Mouse (Mus musculus) neural tube, embryonic 14.5 days (tissue): Measurements from ENCODE around the gene D16Ertd472e. TPM values are rescaled to one million over a fixed set of nuclear protein-coding genes. Genes with fewer than 3 reads are reported as not detected.

ENCODE experiments used
- ATAC-seq: fragments of 200-750 bp; cut with Nextera tagmentation; 2 replicates; pipeline ENCODE4 v1.8.0; 2017; ENCODE audit warnings: low read depth, mild to moderate bottlenecking, moderate TSS enrichment, moderate library complexity
- H3K27ac ChIP-seq: fragments of 300-500 bp; sonication (generic); 2 replicates; pipeline ENCODE4 v1.5.1; 2014; ENCODE audit warnings: low read depth, mild to moderate bottlenecking, control low read depth, low read length, moderate library complexity, mixed read lengths
- H3K27me3 ChIP-seq: fragments of 300-500 bp; sonication (generic); 2 replicates; pipeline ENCODE4 v1.6.1; 2014; ENCODE audit warnings: low read length; ENCODE audit not compliant: control insufficient read depth, insufficient read depth
- H3K36me3 ChIP-seq: fragments of 300-500 bp; sonication (generic); 2 replicates; pipeline ENCODE4 v1.6.1; 2014; ENCODE audit warnings: low read length, mixed read lengths; ENCODE audit not compliant: control insufficient read depth, insufficient read depth
- H3K4me1 ChIP-seq: fragments of 300-500 bp; sonication (generic); 2 replicates; pipeline ENCODE4 v1.6.1; 2014; ENCODE audit warnings: low read length; ENCODE audit not compliant: control insufficient read depth, insufficient read depth
- H3K4me2 ChIP-seq: fragments of 300-500 bp; sonication (generic); 2 replicates; pipeline ENCODE4 v1.6.1; 2014; ENCODE audit warnings: mild to moderate bottlenecking, low read depth, low read length, control low read depth
- H3K4me3 ChIP-seq: fragments of 300-500 bp; sonication (generic); 2 replicates; pipeline ENCODE4 v1.5.1; 2014; ENCODE audit warnings: low read depth, low read length, control low read depth, mixed read lengths
- H3K9ac ChIP-seq: fragments of 300-500 bp; sonication (generic); replicated peaks from 2 replicates; pipeline ENCODE4 v1.6.1; 2014; ENCODE audit warnings: low read depth, mild to moderate bottlenecking, control low read depth, low read length, mixed read lengths
- H3K9me3 ChIP-seq: fragments of 300-500 bp; sonication (generic); 2 replicates; pipeline ENCODE4 v1.6.1; 2016; ENCODE audit warnings: low read length; ENCODE audit not compliant: control insufficient read depth
- WGBS: fragments of 180-500 bp; shearing (Covaris S2); extraction: QIAGEN DNeasy Blood & Tissue Kit; methylation state at CpG from one replicate; pipeline ENCODE4 v1.1.7; 2014; 5-methylcytosine and 5-hydroxymethylcytosine counted together
- polyA plus RNA-seq: library from polyadenylated mRNA; unstranded; fragments of >200 nt; fragmentation: Nextera tagmentation; extraction: Ambion mirVana; gene quantifications from 2 replicates; pipeline ENCODE4 v1.2.1, GENCODE M21; 2014

The D16Ertd472e gene
- polyA plus RNA-seq: 7.1 and 8.2 TPM in 2 replicates

DNA sequence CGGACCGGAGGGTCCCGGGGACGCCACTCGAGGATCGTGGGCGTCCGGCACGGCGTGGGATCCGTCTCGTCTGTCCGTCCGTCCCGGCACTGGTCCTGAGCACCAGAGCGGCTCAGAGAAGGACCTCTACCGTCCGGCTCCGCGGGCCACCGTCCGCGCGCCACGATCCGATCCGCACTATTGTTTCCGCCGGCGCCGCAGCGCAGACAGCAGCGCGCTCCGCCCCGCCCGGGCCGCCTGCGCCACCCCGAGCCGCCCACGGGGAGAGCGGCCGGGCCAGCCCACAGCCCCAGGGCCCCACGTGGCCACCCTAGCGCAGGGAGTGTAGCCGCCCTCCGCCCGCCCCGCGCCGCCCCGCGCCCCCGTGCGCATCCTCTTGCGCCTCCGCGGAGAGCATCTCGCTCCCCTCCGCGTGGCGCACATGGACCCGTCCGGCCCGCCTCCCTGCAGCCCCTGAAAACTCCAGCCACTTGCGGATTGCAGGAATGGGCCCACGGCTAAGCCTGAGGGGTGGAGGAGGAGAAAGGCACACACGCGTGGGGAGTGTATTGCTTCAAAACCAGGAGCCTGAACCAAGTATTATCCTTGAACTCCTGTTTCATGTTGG lies at the start of gene D16Ertd472e:
TSS of gene D16Ertd472e (minus strand) at position 231 of the 607 bp plus-strand sequence.
- H3K4me2 ChIP-seq: peak within 1 kb of the TSS; percentile 61
- H3K4me1 ChIP-seq: no peaks in the 10 kb centered on the region
- H3K9me3 ChIP-seq: no peaks in the 10 kb centered on the region
- peak within 1 kb of the TSS; percentile 71 for H3K4me3 ChIP-seq
- H3K36me3 ChIP-seq: no peaks in the 10 kb centered on the region
- under 1% methylated on average over 64 of the region's 70 CpGs for WGBS
- H3K9ac ChIP-seq: peak within 1 kb of the TSS; percentile 73
- no peaks in the 10 kb centered on the region for H3K27me3 ChIP-seq
- H3K27ac ChIP-seq: peak within 1 kb of the TSS; percentile 69
- ATAC-seq: peak; percentile 99

DNA sequence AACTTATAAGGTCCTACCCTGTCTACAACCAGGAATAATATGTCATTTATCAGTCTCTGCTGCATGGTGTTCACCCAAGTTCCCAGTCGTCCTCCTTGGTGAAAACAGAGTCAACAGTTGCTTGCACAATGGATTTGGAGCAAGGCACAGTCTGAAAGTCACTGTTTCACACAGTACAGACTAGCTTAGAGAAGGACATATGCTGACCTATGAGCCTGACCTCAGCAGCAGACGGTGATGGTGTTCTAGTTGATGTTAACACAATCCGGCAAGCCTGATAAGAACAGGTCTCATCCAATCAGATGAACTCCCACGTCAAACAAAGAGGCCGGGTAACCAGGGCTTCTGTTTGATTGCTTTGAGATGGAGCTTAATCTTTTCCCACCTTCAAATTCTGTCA lies 46.2 kb upstream of the D16Ertd472e start:
- ATAC-seq: no peak
- 79% methylated on average over 5 of the region's 5 CpGs for WGBS
- H3K4me3 ChIP-seq: no peak overlapping the region

DNA sequence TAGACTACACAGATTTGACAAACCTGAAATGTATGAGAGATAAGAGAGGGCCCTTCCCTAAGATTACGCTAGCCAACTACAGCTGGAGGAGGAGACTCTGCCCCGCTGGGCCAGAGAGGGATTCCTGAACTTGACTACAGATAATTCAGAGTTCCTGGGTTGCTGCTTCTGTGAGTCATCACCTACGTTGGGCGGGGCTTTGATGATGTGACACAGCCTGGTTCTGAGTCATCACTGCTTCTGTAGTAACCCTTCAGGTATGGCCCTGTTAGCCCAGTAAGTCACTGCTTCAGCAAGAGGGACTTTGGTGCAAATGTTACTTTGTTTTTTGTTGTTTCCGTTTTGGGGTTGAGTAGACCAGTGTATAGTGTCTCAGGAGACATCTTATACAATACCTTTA lies 42.9 kb upstream of the D16Ertd472e start:
- H3K9ac ChIP-seq: no peak overlapping the region
- no peak for ATAC-seq
- WGBS: 89% methylated on average over 5 of the region's 5 CpGs

More for the DNA sequence above, 46.2 kb upstream of the D16Ertd472e start:
- Histone ChIP-seq H3K4me1 (no peaks in the 10 kb centered on the region), H3K27me3 (no peaks in the 10 kb centered on the region), H3K4me2 (no peak overlapping the region), H3K9me3 (no peaks in the 10 kb centered on the region), H3K36me3 (no peaks in the 10 kb centered on the region), H3K27ac (no peak overlapping the region), H3K9ac (no peak overlapping the region)

DNA sequence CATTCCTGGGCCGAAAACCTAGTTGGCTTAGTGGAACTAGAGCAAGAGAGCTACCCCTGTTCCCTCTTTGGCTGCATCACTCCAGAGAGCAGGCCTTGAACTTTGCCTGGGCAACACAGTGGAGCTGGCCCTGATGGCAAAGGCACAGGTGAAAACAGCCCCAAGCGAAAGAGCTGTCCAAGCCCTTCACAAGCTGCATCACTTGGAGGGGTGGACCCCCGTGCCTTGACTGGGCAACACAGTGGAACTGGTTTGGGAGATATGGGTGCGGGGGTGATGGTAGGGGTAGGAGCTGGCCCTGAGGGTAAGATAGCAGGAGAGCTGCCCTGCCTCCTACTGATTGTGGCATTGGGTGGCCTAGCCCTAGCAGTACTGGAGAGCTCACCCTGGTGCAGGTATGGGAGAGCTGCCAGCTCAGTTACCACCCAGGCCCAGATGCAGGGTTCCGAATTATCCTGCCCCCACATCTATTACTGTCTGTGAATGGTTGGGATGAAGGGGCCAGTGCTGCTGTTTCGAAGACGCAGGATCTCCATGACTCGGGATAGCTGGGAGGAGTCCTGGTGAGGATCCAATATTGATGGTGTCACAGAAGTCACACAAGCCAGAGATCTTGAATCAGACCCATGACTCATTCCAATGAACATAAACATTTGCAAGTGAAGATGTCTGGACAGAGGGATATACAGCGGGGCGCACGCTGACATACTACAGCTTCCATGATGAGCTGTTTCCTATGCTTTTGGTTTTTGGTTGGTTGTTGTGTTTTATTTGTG lies 41.4 kb upstream of the D16Ertd472e start:
- no peak overlapping the region for H3K27ac ChIP-seq
- H3K4me3 ChIP-seq: no peak overlapping the region
- no peak for ATAC-seq
- H3K4me2 ChIP-seq: no peak overlapping the region
- H3K9ac ChIP-seq: no peak overlapping the region
- no peaks in the 10 kb centered on the region for H3K9me3 ChIP-seq
- no peaks in the 10 kb centered on the region for H3K27me3 ChIP-seq
- H3K36me3 ChIP-seq: no peaks in the 10 kb centered on the region
- no peaks in the 10 kb centered on the region for H3K4me1 ChIP-seq
- 96% methylated on average over 11 of the region's 11 CpGs for WGBS

More for the DNA sequence above, 42.9 kb upstream of the D16Ertd472e start:
- Histone ChIP-seq H3K4me1 (no peaks in the 10 kb centered on the region), H3K4me3 (no peak overlapping the region), H3K27ac (no peak overlapping the region), H3K4me2 (no peak overlapping the region), H3K27me3 (no peaks in the 10 kb centered on the region), H3K9me3 (no peaks in the 10 kb centered on the region), H3K36me3 (no peaks in the 10 kb centered on the region)

DNA sequence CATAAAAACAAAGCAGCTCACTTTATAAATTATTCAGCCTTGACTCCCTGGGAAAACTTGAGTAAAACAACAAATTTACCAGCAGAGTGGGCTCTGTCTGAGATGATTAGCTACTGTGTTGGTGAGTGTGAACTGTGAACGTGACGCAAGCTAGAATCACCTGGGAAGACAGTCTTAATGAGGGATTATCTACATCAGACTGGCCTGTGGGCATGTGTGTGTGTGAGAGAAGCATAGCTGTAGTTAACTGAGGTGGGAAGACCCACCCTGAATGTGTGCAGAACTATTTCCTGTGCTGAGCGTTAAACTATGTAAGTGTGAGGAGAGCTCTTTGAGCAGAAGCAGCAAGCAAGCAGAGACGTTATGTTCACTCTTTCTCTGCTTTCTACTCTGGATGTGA lies 29.7 kb upstream of the D16Ertd472e start:
- Histone ChIP-seq H3K36me3 (no peaks in the 10 kb centered on the region), H3K27ac (no peak overlapping the region), H3K9me3 (no peaks in the 10 kb centered on the region), H3K4me3 (no peak overlapping the region), H3K4me1 (no peaks in the 10 kb centered on the region), H3K9ac (no peak overlapping the region), H3K4me2 (no peak overlapping the region), H3K27me3 (no peaks in the 10 kb centered on the region)
- no peak for ATAC-seq
- WGBS: 65% methylated on average over 4 of the region's 4 CpGs

DNA sequence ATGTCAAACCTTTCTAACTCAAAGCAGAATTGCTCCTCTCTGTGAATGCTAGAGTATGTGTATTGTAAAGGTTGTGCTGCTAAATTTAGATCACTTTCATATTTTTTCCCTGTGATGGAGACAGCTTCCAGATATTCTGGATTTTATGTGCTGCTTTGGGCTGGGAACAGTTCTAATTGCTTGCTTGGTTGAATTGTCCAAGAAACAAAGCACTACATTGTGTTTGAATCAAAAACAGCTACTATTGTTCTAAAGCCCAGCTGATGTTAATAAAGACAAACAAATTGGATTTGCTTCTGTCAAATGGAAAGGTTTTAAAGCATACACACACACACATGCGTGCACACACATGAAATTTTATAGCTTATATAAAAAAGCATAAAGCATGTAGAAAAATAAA lies 22.4 kb upstream of the D16Ertd472e start:
- ATAC-seq: no peak
- H3K9me3 ChIP-seq: no peaks in the 10 kb centered on the region
- H3K4me2 ChIP-seq: no peak overlapping the region
- H3K9ac ChIP-seq: no peak overlapping the region
- WGBS: 81% methylated on average over 1 of the region's 1 CpGs
- H3K27ac ChIP-seq: no peak overlapping the region
- H3K36me3 ChIP-seq: no peaks in the 10 kb centered on the region
- H3K4me3 ChIP-seq: no peak overlapping the region
- no peaks in the 10 kb centered on the region for H3K4me1 ChIP-seq
- H3K27me3 ChIP-seq: no peaks in the 10 kb centered on the region

DNA sequence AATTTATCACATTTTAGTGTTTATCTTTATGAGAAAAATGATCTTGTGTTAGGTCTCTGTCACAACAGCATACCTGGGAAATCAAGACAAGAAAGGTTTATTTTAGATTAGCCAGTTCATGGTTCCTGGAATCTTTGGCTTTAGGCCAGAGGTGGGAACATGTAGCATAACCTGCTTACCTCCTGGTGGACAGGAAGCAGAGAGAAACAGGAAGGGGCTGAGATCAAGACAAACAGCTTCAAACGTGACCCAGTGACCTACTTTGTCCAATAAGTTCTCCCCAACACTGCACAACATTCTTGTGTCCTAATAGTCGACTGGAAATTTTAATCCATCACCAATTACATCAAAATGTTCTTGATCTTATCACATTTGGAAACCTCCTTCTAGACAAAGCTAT lies 19.9 kb upstream of the D16Ertd472e start:
- WGBS: 80% methylated on average over 2 of the region's 2 CpGs
- H3K4me2 ChIP-seq: no peak overlapping the region
- H3K4me1 ChIP-seq: no peaks in the 10 kb centered on the region

DNA sequence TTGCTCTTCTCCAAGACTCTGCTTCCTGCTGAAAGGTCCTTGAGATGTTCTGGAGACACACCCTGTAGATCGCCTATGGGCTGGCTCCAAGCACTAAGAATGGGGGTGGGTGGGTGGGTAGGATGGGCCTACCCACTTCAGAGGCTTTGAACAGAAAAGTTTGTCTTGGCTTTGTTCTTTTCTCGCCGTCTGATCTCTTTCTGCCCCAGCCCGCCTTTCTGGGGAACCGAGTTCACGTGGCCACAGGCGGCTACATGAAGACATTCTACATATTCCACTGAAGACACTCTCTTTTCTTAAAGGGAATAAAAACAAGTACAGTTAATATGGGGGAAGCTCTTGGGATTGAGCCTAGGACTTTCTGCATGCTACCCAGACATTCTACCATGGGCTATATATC lies 19.3 kb upstream of the D16Ertd472e start:
- H3K4me3 ChIP-seq: no peak overlapping the region
- no peaks in the 10 kb centered on the region for H3K36me3 ChIP-seq
- H3K27me3 ChIP-seq: no peaks in the 10 kb centered on the region
- no peak overlapping the region for H3K4me2 ChIP-seq
- WGBS: 90% methylated on average over 7 of the region's 7 CpGs
- H3K4me1 ChIP-seq: no peaks in the 10 kb centered on the region
- H3K9ac ChIP-seq: no peak overlapping the region
- no peak overlapping the region for H3K27ac ChIP-seq
- no peak for ATAC-seq
- H3K9me3 ChIP-seq: no peaks in the 10 kb centered on the region

More for the DNA sequence above, 19.9 kb upstream of the D16Ertd472e start:
- no peak for ATAC-seq
- H3K36me3 ChIP-seq: no peaks in the 10 kb centered on the region
- H3K9me3 ChIP-seq: no peaks in the 10 kb centered on the region
- no peak overlapping the region for H3K27ac ChIP-seq
- no peak overlapping the region for H3K9ac ChIP-seq
- H3K27me3 ChIP-seq: no peaks in the 10 kb centered on the region
- no peak overlapping the region for H3K4me3 ChIP-seq

DNA sequence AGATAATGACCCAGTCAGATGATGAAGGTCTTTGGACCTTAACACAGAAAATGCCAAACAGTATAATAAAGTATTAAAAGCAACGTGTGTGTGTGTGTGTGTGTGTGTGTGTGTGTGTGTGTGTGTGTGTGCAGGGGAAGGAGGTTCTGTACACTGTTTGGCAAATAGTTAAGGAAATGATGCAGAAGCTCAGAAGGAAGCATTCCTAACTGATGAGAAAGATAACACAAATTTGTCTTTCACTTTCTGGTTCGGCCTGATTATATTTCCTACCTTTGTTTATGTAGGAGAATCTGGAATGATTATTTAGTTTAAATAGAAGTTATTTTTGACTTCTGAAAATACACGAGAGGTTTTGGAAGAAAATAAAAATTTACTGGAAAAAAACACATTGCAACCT lies 17.6 kb upstream of the D16Ertd472e start:
- 79% methylated on average over 3 of the region's 3 CpGs for WGBS
- ATAC-seq: no peak
- Histone ChIP-seq H3K36me3 (no peaks in the 10 kb centered on the region), H3K4me1 (no peaks in the 10 kb centered on the region), H3K4me2 (no peak overlapping the region), H3K9me3 (no peaks in the 10 kb centered on the region), H3K9ac (no peak overlapping the region), H3K27me3 (no peaks in the 10 kb centered on the region), H3K4me3 (no peak overlapping the region), H3K27ac (no peak overlapping the region)
